Mouse (Mus musculus) midbrain, embryonic 11.5 days (tissue): ENCODE measurements at regions not wholly inside any gene's neighbourhood (a gene's known extent, or its start where the extent isn't known, plus 50 kb on each side); places are given as distances from the start of the nearest gene placed in this dataset.
A peak's percentile ranks its signal among the peaks of the same experiment; 100 is the strongest.

Experiments used
- ATAC-seq: fragments of 200-750 bp; cut with Nextera tagmentation; 2 replicates; pipeline ENCODE4 v1.8.0; 2017; ENCODE audit warnings: moderate TSS enrichment, moderate library complexity; ENCODE audit not compliant: low FRiP score
- DNase-seq: peaks from one replicate; pipeline ENCODE4 v3.0.0; 2015; ENCODE audit warnings: low spot score; ENCODE audit errors: missing footprints
- H3K27ac ChIP-seq: fragments of 300-500 bp; sonication (generic); 2 replicates; pipeline ENCODE4 v1.5.1; 2014; ENCODE audit warnings: low read depth, low read length
- H3K27me3 ChIP-seq: fragments of 300-500 bp; sonication (generic); 2 replicates; pipeline ENCODE4 v1.6.1; 2014; ENCODE audit warnings: mild to moderate bottlenecking, low read length, moderate library complexity, mixed read lengths; ENCODE audit not compliant: control insufficient read depth, insufficient read depth
- H3K36me3 ChIP-seq: fragments of 300-500 bp; sonication (generic); 2 replicates; pipeline ENCODE4 v1.6.1; 2014; ENCODE audit warnings: mild to moderate bottlenecking, low read length, moderate library complexity, mixed read lengths; ENCODE audit not compliant: control insufficient read depth, insufficient read depth
- H3K4me1 ChIP-seq: fragments of 300-500 bp; sonication (generic); 2 replicates; pipeline ENCODE4 v1.6.1; 2014; ENCODE audit warnings: low read length; ENCODE audit not compliant: control insufficient read depth, insufficient read depth
- H3K4me2 ChIP-seq: fragments of 300-500 bp; sonication (generic); 2 replicates; pipeline ENCODE4 v1.6.1; 2014; ENCODE audit warnings: mild to moderate bottlenecking, moderate library complexity
- H3K4me3 ChIP-seq: fragments of 300-500 bp; sonication (generic); 2 replicates; pipeline ENCODE4 v1.5.1; 2014; ENCODE audit warnings: low read depth, low read length
- H3K9ac ChIP-seq: fragments of 300-500 bp; sonication (generic); 2 replicates; pipeline ENCODE4 v1.6.1; 2014; ENCODE audit warnings: low read length
- H3K9me3 ChIP-seq: fragments of 300-500 bp; sonication (generic); 2 replicates; pipeline ENCODE4 v1.6.1; 2016; ENCODE audit warnings: low read length; ENCODE audit not compliant: control insufficient read depth
- WGBS: fragments of 180-500 bp; shearing (Covaris S2); extraction: QIAGEN DNeasy Blood & Tissue Kit; methylation state at CpG from one replicate; pipeline ENCODE4 v1.1.7; 2014; 5-methylcytosine and 5-hydroxymethylcytosine counted together

- no peak overlapping the region for H3K4me3 ChIP-seq
- ATAC-seq (no peak), DNase-seq (peak; percentile 17)
- no peak overlapping the region for H3K27ac ChIP-seq
- H3K9ac ChIP-seq, result no peak overlapping the region
- WGBS, result 92% methylated on average over 5 of the region's 5 CpGs
- H3K4me2 ChIP-seq, result no peak overlapping the region
- H3K9me3 ChIP-seq, result no peaks in the 10 kb centered on the region
- H3K36me3 ChIP-seq, result no peaks in the 10 kb centered on the region
- no peaks in the 10 kb centered on the region for H3K4me1 ChIP-seq
- no peaks in the 10 kb centered on the region for H3K27me3 ChIP-seq
Measured at GRCm38 (mm10) chr13:31304286-31304865, 251.6 kb upstream of the Foxq1 start.

DNA sequence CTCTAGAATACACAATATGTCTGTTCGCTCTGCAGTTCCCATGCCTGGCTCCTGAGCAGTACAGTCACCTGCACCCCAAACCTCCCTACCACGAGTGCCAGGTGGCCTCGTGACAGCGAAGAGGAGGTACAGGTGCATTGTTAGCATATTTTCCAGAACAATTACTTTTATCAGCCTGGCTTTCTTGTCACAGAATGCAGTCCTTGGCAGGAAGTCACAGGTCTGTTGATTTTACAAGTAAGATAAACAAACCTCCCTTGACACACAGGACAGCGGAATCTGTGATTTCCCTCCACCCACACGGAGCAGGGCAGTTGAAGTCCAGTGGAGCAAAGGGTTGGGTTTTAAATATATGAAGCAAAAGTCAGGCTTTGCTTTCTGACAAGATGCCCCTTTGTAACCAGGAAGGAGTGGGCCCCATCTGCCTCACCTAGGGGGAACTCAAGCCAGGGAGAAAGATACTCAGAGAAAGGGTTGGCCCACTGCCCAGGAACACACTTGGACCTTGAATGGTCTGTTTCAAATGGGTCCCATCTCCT lies 246.8 kb upstream of the Foxq1 start:
- 80% methylated on average over 6 of the region's 6 CpGs for WGBS

GRCm38 (mm10) chr13:31312772-31313171 lies 243.2 kb upstream of the Foxq1 start:
- WGBS, result 64% methylated on average over 7 of the region's 7 CpGs

More for the DNA sequence above, 246.8 kb upstream of the Foxq1 start:
- no peak overlapping the region for H3K9ac ChIP-seq
- no peaks in the 10 kb centered on the region for H3K36me3 ChIP-seq
- H3K4me3 ChIP-seq, result no peak overlapping the region
- no peak overlapping the region for H3K27ac ChIP-seq
- H3K4me1 ChIP-seq, result no peaks in the 10 kb centered on the region
- DNase-seq (peak; percentile 70), ATAC-seq (no peak)
- no peaks in the 10 kb centered on the region for H3K27me3 ChIP-seq
- H3K9me3 ChIP-seq, result no peaks in the 10 kb centered on the region
- H3K4me2 ChIP-seq, result no peak overlapping the region

DNA sequence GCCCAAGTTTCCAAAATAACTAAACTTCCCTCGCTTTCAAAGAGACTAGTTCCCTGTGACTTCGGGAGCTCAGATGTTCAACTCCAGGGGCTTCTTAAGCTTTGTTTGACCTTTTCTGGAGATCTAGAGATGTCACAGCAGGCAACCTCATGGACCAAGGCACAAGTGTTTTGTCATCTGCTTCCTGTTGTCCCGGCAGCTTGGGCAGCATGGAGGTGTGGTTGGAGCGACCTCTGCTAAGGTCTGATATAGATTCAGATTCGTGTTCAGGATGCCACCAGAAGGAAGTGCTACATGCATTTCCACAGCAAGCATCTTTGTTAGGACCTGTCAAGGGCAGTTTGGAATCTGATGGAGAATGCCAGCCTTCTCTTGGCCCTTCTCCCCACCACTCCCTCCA lies 242.1 kb upstream of the Foxq1 start:
- Histone ChIP-seq H3K9ac (no peak overlapping the region), H3K9me3 (no peaks in the 10 kb centered on the region), H3K4me3 (no peak overlapping the region), H3K27ac (no peak overlapping the region), H3K4me2 (no peak overlapping the region), H3K4me1 (no peaks in the 10 kb centered on the region), H3K27me3 (no peaks in the 10 kb centered on the region), H3K36me3 (no peaks in the 10 kb centered on the region)
- 60% methylated on average over 5 of the region's 5 CpGs for WGBS
- DNase-seq (peak; percentile 57), ATAC-seq (no peak)

More at GRCm38 (mm10) chr13:31312772-31313171, 243.2 kb upstream of the Foxq1 start:
- no peak for ATAC-seq
- no peak overlapping the region for H3K9ac ChIP-seq
- no peak overlapping the region for H3K4me3 ChIP-seq
- DNase-seq, result no peak
- no peaks in the 10 kb centered on the region for H3K4me1 ChIP-seq
- H3K27me3 ChIP-seq, result no peaks in the 10 kb centered on the region
- H3K9me3 ChIP-seq, result no peaks in the 10 kb centered on the region
- H3K27ac ChIP-seq, result no peak overlapping the region
- H3K36me3 ChIP-seq, result no peaks in the 10 kb centered on the region
- no peak overlapping the region for H3K4me2 ChIP-seq

- 84% methylated on average over 8 of the region's 8 CpGs for WGBS
- no peak overlapping the region for H3K4me3 ChIP-seq
- H3K4me2 ChIP-seq, result no peak overlapping the region
- DNase-seq (peak; percentile 23), ATAC-seq (no peak)
- no peak overlapping the region for H3K9ac ChIP-seq
- no peaks in the 10 kb centered on the region for H3K27me3 ChIP-seq
- no peaks in the 10 kb centered on the region for H3K4me1 ChIP-seq
- H3K36me3 ChIP-seq, result no peaks in the 10 kb centered on the region
- H3K27ac ChIP-seq, result no peak overlapping the region
- H3K9me3 ChIP-seq, result no peaks in the 10 kb centered on the region
Measured at GRCm38 (mm10) chr13:31317066-31317465, 238.9 kb upstream of the Foxq1 start.

GRCm38 (mm10) chr13:31318008-31318407 lies 237.9 kb upstream of the Foxq1 start:
- Histone ChIP-seq H3K9me3 (no peaks in the 10 kb centered on the region), H3K4me1 (no peaks in the 10 kb centered on the region), H3K4me2 (no peak overlapping the region), H3K27ac (no peak overlapping the region), H3K36me3 (no peaks in the 10 kb centered on the region), H3K9ac (no peak overlapping the region), H3K27me3 (no peaks in the 10 kb centered on the region), H3K4me3 (no peak overlapping the region)
- DNase-seq, result peak; percentile 41
- ATAC-seq, result no peak
- WGBS, result 94% methylated on average over 2 of the region's 2 CpGs

GRCm38 (mm10) chr13:31321411-31321810 lies 234.5 kb upstream of the Foxq1 start:
- no peak for ATAC-seq
- Histone ChIP-seq H3K9me3 (no peaks in the 10 kb centered on the region), H3K4me1 (no peaks in the 10 kb centered on the region), H3K4me2 (no peak overlapping the region), H3K9ac (no peak overlapping the region), H3K27ac (no peak overlapping the region), H3K36me3 (no peaks in the 10 kb centered on the region), H3K4me3 (no peak overlapping the region), H3K27me3 (no peaks in the 10 kb centered on the region)
- no peak for DNase-seq
- WGBS, result 85% methylated on average over 2 of the region's 2 CpGs

DNA sequence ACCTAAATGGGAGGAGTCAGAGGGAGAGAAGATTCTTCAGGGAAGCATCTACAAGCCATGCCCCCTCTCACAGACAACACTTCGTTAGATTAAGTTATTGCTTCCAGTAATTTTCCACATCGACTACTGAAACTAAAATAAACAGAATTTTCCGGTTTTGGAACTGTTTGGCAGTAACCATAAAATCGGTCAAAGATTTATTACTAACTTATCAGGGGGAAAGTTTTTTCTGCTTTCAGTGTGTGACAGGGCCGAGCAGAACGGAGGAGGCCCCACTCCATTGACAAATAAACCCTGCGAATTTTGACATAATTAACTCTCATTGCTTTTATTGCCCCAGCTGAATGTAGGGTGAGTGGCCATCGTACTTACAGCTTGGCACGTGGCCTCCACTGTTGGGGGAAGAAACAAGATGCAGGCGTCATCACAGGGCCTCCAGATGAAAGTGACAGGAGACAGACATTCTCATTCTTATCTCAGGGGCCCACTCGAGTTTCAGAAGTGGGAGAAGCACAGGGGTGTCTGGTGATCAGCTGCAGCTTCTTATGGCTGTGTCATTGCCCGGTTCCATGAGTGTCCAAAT lies 229.6 kb upstream of the Foxq1 start:
- Histone ChIP-seq H3K27ac (no peak overlapping the region), H3K27me3 (no peaks in the 10 kb centered on the region), H3K4me3 (no peak overlapping the region), H3K4me1 (no peaks in the 10 kb centered on the region), H3K9me3 (no peaks in the 10 kb centered on the region), H3K4me2 (no peak overlapping the region), H3K36me3 (no peaks in the 10 kb centered on the region), H3K9ac (no peak overlapping the region)
- WGBS, result 82% methylated on average over 12 of the region's 12 CpGs
- no peak for ATAC-seq
- DNase-seq, result peak; percentile 39

GRCm38 (mm10) chr13:31327511-31327951 lies 228.4 kb upstream of the Foxq1 start:
- H3K27me3 ChIP-seq, result no peaks in the 10 kb centered on the region
- no peak for ATAC-seq
- H3K9ac ChIP-seq, result no peak overlapping the region
- H3K36me3 ChIP-seq, result no peaks in the 10 kb centered on the region
- 84% methylated on average over 7 of the region's 7 CpGs for WGBS
- H3K9me3 ChIP-seq, result no peaks in the 10 kb centered on the region
- H3K27ac ChIP-seq, result no peak overlapping the region
- H3K4me2 ChIP-seq, result no peak overlapping the region
- peak; percentile 60 for DNase-seq
- H3K4me3 ChIP-seq, result no peak overlapping the region
- no peaks in the 10 kb centered on the region for H3K4me1 ChIP-seq
